Mouse (Mus musculus): ENCODE data around the gene Zfp874a. TPM values are rescaled to one million over a fixed set of nuclear protein-coding genes. Genes with fewer than 3 reads are reported as not detected.
"Not testable (repeated sequence)": the region's sequence is repeated elsewhere in the genome, so short reads cannot be mapped to it uniquely, and the experiment has no call there.

Gene Zfp874a
- total RNA-seq (2015) (4.1 and 6.9 TPM in 2 replicates), total RNA-seq (2017) (8.6 and 9.2 TPM in 2 replicates)

- ATAC-seq (ENCODE audit: poor library complexity, severe bottlenecking): peak; percentile 98
These were observed at the start of gene Zfp874a for GRCm38 (mm10) chr13:67451172-67452020. Gene Zfp874a (minus strand): TSS chr13:67451624.

- no peak for ATAC-seq (ENCODE audit: poor library complexity, severe bottlenecking)
These were observed 49.5 kb upstream of the Zfp874a start for GRCm38 (mm10) chr13:67500908-67501307.

- peak; percentile 95 for ATAC-seq (ENCODE audit: poor library complexity, severe bottlenecking)
These were observed 48.8 kb upstream of the Zfp874a start, which contains the start of gene Zfp58 for GRCm38 (mm10) chr13:67500084-67500719. Gene Zfp58 (minus strand): TSS chr13:67500555.

- no peak for ATAC-seq (ENCODE audit: poor library complexity, severe bottlenecking)
These were observed 44.2 kb upstream of the Zfp874a start for GRCm38 (mm10) chr13:67495631-67496030.

GRCm38 (mm10) chr13:67484424-67484811, 33.0 kb upstream of the Zfp874a start:
- ATAC-seq (ENCODE audit: poor library complexity, severe bottlenecking): peak; percentile 33

- peak; percentile 95 for ATAC-seq (ENCODE audit: poor library complexity, severe bottlenecking)
These were observed 32.4 kb upstream of the Zfp874a start, which contains the start of gene Zfp874b for GRCm38 (mm10) chr13:67483625-67484423. Gene Zfp874b (minus strand): TSS chr13:67484258.

- no peak for ATAC-seq (ENCODE audit: poor library complexity, severe bottlenecking)
These were observed 30.1 kb upstream of the Zfp874a start for GRCm38 (mm10) chr13:67481528-67481927.

- no peak for ATAC-seq (ENCODE audit: poor library complexity, severe bottlenecking)
These were observed 17.9 kb upstream of the Zfp874a start for GRCm38 (mm10) chr13:67469274-67469673.

- ATAC-seq (ENCODE audit: poor library complexity, severe bottlenecking): peak; percentile 100
These were observed 12.2 kb upstream of the Zfp874a start for GRCm38 (mm10) chr13:67463506-67464185.

- ATAC-seq (ENCODE audit: poor library complexity, severe bottlenecking): no peak
These were observed 541 bp upstream of the Zfp874a start for GRCm38 (mm10) chr13:67452021-67452309.

- peak; percentile 84 for ATAC-seq (ENCODE audit: poor library complexity, severe bottlenecking)
These were observed 14.3 kb downstream of the Zfp874a start for GRCm38 (mm10) chr13:67437095-67437494.

GRCm38 (mm10) chr13:67428116-67428515, 23.3 kb downstream of the Zfp874a start:
- no peak for ATAC-seq (ENCODE audit: poor library complexity, severe bottlenecking)

GRCm38 (mm10) chr13:67425699-67426098, 25.7 kb downstream of the Zfp874a start:
- ATAC-seq (ENCODE audit: poor library complexity, severe bottlenecking): not testable (repeated sequence)

- ATAC-seq (ENCODE audit: poor library complexity, severe bottlenecking): not testable (repeated sequence)
These were observed 28.9 kb downstream of the Zfp874a start for GRCm38 (mm10) chr13:67422532-67422931.

- ATAC-seq (ENCODE audit: poor library complexity, severe bottlenecking): peak; percentile 71
These were observed 30.1 kb downstream of the Zfp874a start, which contains the start of gene Zfp459 for GRCm38 (mm10) chr13:67421207-67421857. Gene Zfp459 (minus strand): TSS chr13:67421418.

GRCm38 (mm10) chr13:67420558-67421206, 30.7 kb downstream of the Zfp874a start:
- no peak for ATAC-seq (ENCODE audit: poor library complexity, severe bottlenecking)

- peak; percentile 34; the same call in 1 of the 2 replicates for ATAC-seq (ENCODE audit: poor library complexity, severe bottlenecking)
These were observed 34.6 kb downstream of the Zfp874a start for GRCm38 (mm10) chr13:67416811-67417210.

GRCm38 (mm10) chr13:67415759-67416158, 35.7 kb downstream of the Zfp874a start:
- no peak for ATAC-seq (ENCODE audit: poor library complexity, severe bottlenecking)

GRCm38 (mm10) chr13:67413634-67414033, 37.8 kb downstream of the Zfp874a start:
- peak; percentile 47; the same call in 1 of the 2 replicates for ATAC-seq (ENCODE audit: poor library complexity, severe bottlenecking)

Data from megakaryocyte, adult 5-6 weeks (primary cell).